Mouse (Mus musculus): ENCODE data around the gene Tchp.

DNA sequence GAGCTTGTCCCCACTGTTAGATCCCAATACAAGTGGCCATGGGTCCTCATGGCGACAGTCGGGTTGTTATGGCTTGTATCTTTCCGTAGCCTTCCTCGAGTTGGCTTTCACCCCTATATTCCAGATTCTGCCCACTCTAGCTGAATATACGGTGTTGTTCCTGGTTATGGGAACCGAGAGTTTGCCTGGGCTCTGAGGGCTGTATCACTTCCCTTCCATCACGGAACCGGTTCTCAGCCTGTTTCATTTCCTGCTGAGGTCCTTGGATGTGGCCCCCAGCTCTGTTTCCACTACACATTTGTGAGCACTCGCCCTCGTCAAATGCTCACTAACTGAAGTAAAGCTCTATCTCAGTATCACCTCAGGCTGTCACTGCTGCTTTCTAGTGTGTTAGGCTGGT, 14.4 kb downstream of the Tchp start:
- TF ChIP-seq EP300 (IDR thresholded peaks at IDR 0.05; ENCODE audit: low read depth) (no peak), CTCF (IDR thresholded peaks at IDR 0.05; ENCODE audit: low read depth) (no peak)
